Mouse (Mus musculus): ENCODE measurements around the gene Mfsd14a. TPM values are rescaled to one million over a fixed set of nuclear protein-coding genes. Genes with fewer than 3 reads are reported as not detected.

Gene Mfsd14a
- polyA plus RNA-seq, 1 experiment from 2014 or later: 88.9 TPM

GRCm38 (mm10) chr3:116648805-116649204, 13.7 kb downstream of the Mfsd14a start:
- ATAC-seq (replicated peaks; ENCODE audit: low FRiP score): no peak
- Histone ChIP-seq H3K4me3 (replicated peaks) (no peak overlapping the region), H3K36me3 (peaks cover 63% of the 10 kb centered on the region), H3K9me3 (replicated peaks) (no peaks in the 10 kb centered on the region), H3K27ac (no peak overlapping the region), H3K4me2 (no peak overlapping the region), H3K27me3 (no peaks in the 10 kb centered on the region), H3K4me1 (peaks cover 4% of the 10 kb centered on the region; the same call in 1 of the 2 replicates), H3K9ac (no peak overlapping the region)
- WGBS: 95% methylated on average over 7 of the region's 7 CpGs

GRCm38 (mm10) chr3:116646387-116646786, 16.1 kb downstream of the Mfsd14a start:
- WGBS: 94% methylated on average over 1 of the region's 1 CpGs
- no peaks in the 10 kb centered on the region for H3K4me1 ChIP-seq
- peaks cover 85% of the 10 kb centered on the region for H3K36me3 ChIP-seq
- ATAC-seq (replicated peaks; ENCODE audit: low FRiP score): no peak
- no peaks in the 10 kb centered on the region for H3K27me3 ChIP-seq
- H3K4me3 ChIP-seq (replicated peaks): no peak overlapping the region
- H3K9me3 ChIP-seq (replicated peaks): no peaks in the 10 kb centered on the region
- H3K4me2 ChIP-seq: no peak overlapping the region
- no peak overlapping the region for H3K9ac ChIP-seq
- H3K27ac ChIP-seq: no peak overlapping the region

GRCm38 (mm10) chr3:116642373-116642772, 20.1 kb downstream of the Mfsd14a start:
- 85% methylated on average over 2 of the region's 2 CpGs for WGBS
- Histone ChIP-seq H3K27me3 (no peaks in the 10 kb centered on the region), H3K4me1 (no peaks in the 10 kb centered on the region), H3K36me3 (peaks cover 95% of the 10 kb centered on the region), H3K4me3 (replicated peaks) (no peak overlapping the region), H3K9ac (no peak overlapping the region), H3K9me3 (replicated peaks) (no peaks in the 10 kb centered on the region), H3K4me2 (no peak overlapping the region), H3K27ac (no peak overlapping the region)
- ATAC-seq (replicated peaks; ENCODE audit: low FRiP score): no peak

GRCm38 (mm10) chr3:116641811-116642371, 20.6 kb downstream of the Mfsd14a start:
- H3K4me1 ChIP-seq: no peaks in the 10 kb centered on the region
- 90% methylated on average over 6 of the region's 6 CpGs for WGBS
- ATAC-seq (replicated peaks; ENCODE audit: low FRiP score): no peak

GRCm38 (mm10) chr3:116640024-116640423, 22.5 kb downstream of the Mfsd14a start:
- Histone ChIP-seq H3K27me3 (no peaks in the 10 kb centered on the region), H3K4me2 (no peak overlapping the region), H3K9ac (no peak overlapping the region), H3K27ac (no peak overlapping the region), H3K9me3 (replicated peaks) (no peaks in the 10 kb centered on the region), H3K4me1 (no peaks in the 10 kb centered on the region), H3K36me3 (peaks cover 95% of the 10 kb centered on the region), H3K4me3 (replicated peaks) (no peak overlapping the region)
- no peak for ATAC-seq (replicated peaks; ENCODE audit: low FRiP score)
- 86% methylated on average over 1 of the region's 1 CpGs for WGBS

More at GRCm38 (mm10) chr3:116641811-116642371, 20.6 kb downstream of the Mfsd14a start:
- no peaks in the 10 kb centered on the region for H3K9me3 ChIP-seq (replicated peaks)
- H3K27me3 ChIP-seq: no peaks in the 10 kb centered on the region
- H3K9ac ChIP-seq: no peak overlapping the region
- no peak overlapping the region for H3K4me3 ChIP-seq (replicated peaks)
- peaks cover 95% of the 10 kb centered on the region for H3K36me3 ChIP-seq
- no peak overlapping the region for H3K27ac ChIP-seq
- no peak overlapping the region for H3K4me2 ChIP-seq

GRCm38 (mm10) chr3:116638572-116638971, 23.9 kb downstream of the Mfsd14a start:
- Histone ChIP-seq H3K4me1 (no peaks in the 10 kb centered on the region), H3K4me2 (no peak overlapping the region), H3K36me3 (peaks cover 97% of the 10 kb centered on the region), H3K9ac (no peak overlapping the region), H3K9me3 (replicated peaks) (no peaks in the 10 kb centered on the region), H3K4me3 (replicated peaks) (no peak overlapping the region), H3K27ac (no peak overlapping the region), H3K27me3 (no peaks in the 10 kb centered on the region)
- ATAC-seq (replicated peaks; ENCODE audit: low FRiP score): no peak
- 78% methylated on average over 7 of the region's 7 CpGs for WGBS

GRCm38 (mm10) chr3:116637693-116638476, 24.6 kb downstream of the Mfsd14a start:
- H3K27me3 ChIP-seq: no peaks in the 10 kb centered on the region
- no peak overlapping the region for H3K9ac ChIP-seq
- no peaks in the 10 kb centered on the region for H3K4me1 ChIP-seq
- no peak overlapping the region for H3K4me3 ChIP-seq (replicated peaks)
- no peak overlapping the region for H3K27ac ChIP-seq
- no peak for ATAC-seq (replicated peaks; ENCODE audit: low FRiP score)
- peaks cover 96% of the 10 kb centered on the region for H3K36me3 ChIP-seq
- H3K4me2 ChIP-seq: no peak overlapping the region
- no peaks in the 10 kb centered on the region for H3K9me3 ChIP-seq (replicated peaks)
- WGBS: 85% methylated on average over 9 of the region's 9 CpGs

- ATAC-seq (replicated peaks; ENCODE audit: low FRiP score): no peak
- Histone ChIP-seq H3K4me1 (no peaks in the 10 kb centered on the region), H3K27ac (no peak overlapping the region)
Measured at GRCm38 (mm10) chr3:116635799-116636198, 26.7 kb downstream of the Mfsd14a start.

GRCm38 (mm10) chr3:116634853-116635252, 27.6 kb downstream of the Mfsd14a start:
- no peak overlapping the region for H3K4me2 ChIP-seq
- H3K27ac ChIP-seq: no peak overlapping the region
- H3K9ac ChIP-seq: no peak overlapping the region
- WGBS: 88% methylated on average over 8 of the region's 8 CpGs
- no peaks in the 10 kb centered on the region for H3K27me3 ChIP-seq
- H3K9me3 ChIP-seq (replicated peaks): no peaks in the 10 kb centered on the region
- H3K4me1 ChIP-seq: no peaks in the 10 kb centered on the region
- no peak for ATAC-seq (replicated peaks; ENCODE audit: low FRiP score)
- no peak overlapping the region for H3K4me3 ChIP-seq (replicated peaks)
- H3K36me3 ChIP-seq: peaks cover 90% of the 10 kb centered on the region

More at GRCm38 (mm10) chr3:116635799-116636198, 26.7 kb downstream of the Mfsd14a start:
- Histone ChIP-seq H3K27me3 (no peaks in the 10 kb centered on the region), H3K36me3 (peaks cover 92% of the 10 kb centered on the region), H3K9me3 (replicated peaks) (no peaks in the 10 kb centered on the region), H3K9ac (no peak overlapping the region), H3K4me3 (replicated peaks) (no peak overlapping the region), H3K4me2 (no peak overlapping the region)
- 75% methylated on average over 5 of the region's 5 CpGs for WGBS

GRCm38 (mm10) chr3:116634091-116634490, 28.4 kb downstream of the Mfsd14a start:
- H3K9ac ChIP-seq: no peak overlapping the region
- H3K36me3 ChIP-seq: peaks cover 86% of the 10 kb centered on the region
- H3K4me3 ChIP-seq (replicated peaks): no peak overlapping the region
- H3K27me3 ChIP-seq: no peaks in the 10 kb centered on the region
- H3K27ac ChIP-seq: no peak overlapping the region
- H3K4me1 ChIP-seq: no peaks in the 10 kb centered on the region
- H3K4me2 ChIP-seq: no peak overlapping the region
- H3K9me3 ChIP-seq (replicated peaks): no peaks in the 10 kb centered on the region
- no peak for ATAC-seq (replicated peaks; ENCODE audit: low FRiP score)
- 89% methylated on average over 3 of the region's 3 CpGs for WGBS

- H3K4me2 ChIP-seq: no peak overlapping the region
- no peaks in the 10 kb centered on the region for H3K4me1 ChIP-seq
- ATAC-seq (replicated peaks; ENCODE audit: low FRiP score): no peak
- H3K9ac ChIP-seq: no peak overlapping the region
- H3K4me3 ChIP-seq (replicated peaks): no peak overlapping the region
- H3K9me3 ChIP-seq (replicated peaks): no peaks in the 10 kb centered on the region
- no peak overlapping the region for H3K27ac ChIP-seq
- H3K36me3 ChIP-seq: peaks cover 81% of the 10 kb centered on the region
- WGBS: 93% methylated on average over 3 of the region's 3 CpGs
- H3K27me3 ChIP-seq: no peaks in the 10 kb centered on the region
Measured at GRCm38 (mm10) chr3:116632971-116633370, 29.5 kb downstream of the Mfsd14a start.

GRCm38 (mm10) chr3:116631459-116631858, 31.0 kb downstream of the Mfsd14a start:
- Histone ChIP-seq H3K27me3 (no peaks in the 10 kb centered on the region), H3K4me1 (no peaks in the 10 kb centered on the region), H3K4me3 (replicated peaks) (no peak overlapping the region), H3K4me2 (no peak overlapping the region), H3K9ac (no peak overlapping the region), H3K36me3 (peaks cover 79% of the 10 kb centered on the region), H3K9me3 (replicated peaks) (no peaks in the 10 kb centered on the region), H3K27ac (no peak overlapping the region)
- 82% methylated on average over 1 of the region's 1 CpGs for WGBS
- no peak for ATAC-seq (replicated peaks; ENCODE audit: low FRiP score)

All from kidney, embryonic 15.5 days (tissue).